Mouse (Mus musculus) CH12.LX (cell line): ENCODE data around the gene Ndufb10. TPM values are rescaled to one million over a fixed set of nuclear protein-coding genes. Genes with fewer than 3 reads are reported as not detected.

Experiments used
- DNase-seq: peaks from one replicate; pipeline ENCODE4 v3.0.0-alpha.2; 2013; ENCODE audit errors: extremely low read depth
- H3K27ac ChIP-seq: 2 replicates; pipeline ENCODE4 v1.5.1; 2012; ENCODE audit warnings: low read depth, mild to moderate bottlenecking, control low read depth, moderate library complexity; ENCODE audit not compliant: insufficient read depth
- H3K27me3 ChIP-seq: replicated peaks from 2 replicates; pipeline ENCODE3; 2012; ENCODE audit warnings: inconsistent platforms
- H3K36me3 ChIP-seq, 2 experiments: replicated peaks in 1 of 2; 2 replicates each; pipeline versions ENCODE3 to v1.6.1; 2012; ENCODE audit warnings: inconsistent platforms in 1 of 2, low read length in 1 of 2, mild to moderate bottlenecking in 1 of 2, mixed read lengths in 1 of 2, moderate library complexity in 1 of 2; ENCODE audit not compliant: control insufficient read depth in 1 of 2, insufficient read depth in 1 of 2
- H3K4me1 ChIP-seq, 2 experiments: 2 replicates each; pipeline ENCODE4 v1.6.1; 2012; ENCODE audit warnings: inconsistent platforms in 1 of 2, moderate library complexity in 1 of 2; ENCODE audit not compliant: insufficient read depth in 2 of 2, control insufficient read depth in 1 of 2
- H3K4me2 ChIP-seq: 2 replicates; pipeline ENCODE4 v1.6.1; 2012; ENCODE audit warnings: low read depth, mild to moderate bottlenecking, control low read depth; ENCODE audit not compliant: poor library complexity, insufficient read depth, severe bottlenecking
- H3K4me3 ChIP-seq, 3 experiments: fragments of 150-350 bp in 1 of 3; sonication (generic) in 1 of 3; replicated peaks in 1 of 3; 2 replicates each; pipeline versions ENCODE3 to v1.5.1; 2011 to 2012; ENCODE audit warnings: low read depth in 2 of 3, low read length in 2 of 3, mild to moderate bottlenecking in 2 of 3, moderate library complexity in 2 of 3, control low read depth in 1 of 3, improper control_type of control experiment in 1 of 3, inconsistent platforms in 1 of 3, mixed read lengths in 1 of 3; ENCODE audit not compliant: poor library complexity in 1 of 3
- H3K79me2 ChIP-seq: replicated peaks from 2 replicates; pipeline ENCODE4 v1.6.1; 2012; ENCODE audit warnings: mild to moderate bottlenecking, moderate library complexity; ENCODE audit not compliant: control insufficient read depth, poor library complexity, insufficient read depth, severe bottlenecking; ENCODE audit errors: extremely low read depth
- H3K9ac ChIP-seq: 2 replicates; pipeline ENCODE4 v1.6.1; 2012; ENCODE audit warnings: low read depth, mild to moderate bottlenecking, control low read depth, moderate library complexity; ENCODE audit not compliant: insufficient read depth
- H3K9me3 ChIP-seq: replicated peaks from 2 replicates; pipeline ENCODE3; 2012; ENCODE audit warnings: low read length, inconsistent platforms, mixed read lengths
- BHLHE40 ChIP-seq: IDR thresholded peaks from 2 replicates; pipeline ENCODE4 v1.6.1; 2011; ENCODE audit warnings: mild to moderate bottlenecking, low read depth, low read length, improper control_type of control experiment
- CHD1 ChIP-seq: IDR thresholded peaks from 2 replicates; pipeline ENCODE4 v1.6.1; 2012; ENCODE audit warnings: low read depth, low read length, improper control_type of control experiment, inconsistent platforms
- CHD2 ChIP-seq: IDR thresholded peaks from 2 replicates; pipeline ENCODE4 v1.6.1; 2011; ENCODE audit warnings: low read length, improper control_type of control experiment
- CTCF ChIP-seq, 2 experiments: IDR thresholded peaks in 1 of 2; conservative IDR thresholded peaks in 1 of 2; 2 replicates each; pipeline ENCODE4 v1.5.1; 2011 to 2012; ENCODE audit warnings: low read depth in 2 of 2, low read length in 2 of 2, improper control_type of control experiment in 1 of 2, inconsistent platforms in 1 of 2, mild to moderate bottlenecking in 1 of 2, moderate library complexity in 1 of 2
- E2F4 ChIP-seq: IDR thresholded peaks from 2 replicates; pipeline ENCODE4 v1.6.1; 2011; ENCODE audit warnings: low read depth, low read length, improper control_type of control experiment; ENCODE audit not compliant: insufficient replicate concordance
- ELF1 ChIP-seq: IDR thresholded peaks from 2 replicates; pipeline ENCODE4 v1.6.1; 2014; ENCODE audit warnings: low read depth, mild to moderate bottlenecking, inconsistent platforms, low read length, improper control_type of control experiment
- EP300 ChIP-seq: IDR thresholded peaks from 2 replicates; pipeline ENCODE4 v1.6.1; 2011; ENCODE audit warnings: low read length, improper control_type of control experiment
- ETS1 ChIP-seq: conservative IDR thresholded peaks from 2 replicates; pipeline ENCODE4 v1.6.1; 2012; ENCODE audit warnings: low read depth, mild to moderate bottlenecking, inconsistent platforms, low read length, improper control_type of control experiment, moderate library complexity
- GABPA ChIP-seq: IDR thresholded peaks from 2 replicates; pipeline ENCODE4 v1.6.1; 2012; ENCODE audit warnings: low read depth, low read length, improper control_type of control experiment, inconsistent platforms; ENCODE audit not compliant: insufficient replicate concordance
- HCFC1 ChIP-seq: IDR thresholded peaks from 2 replicates; pipeline ENCODE4 v1.6.1; 2012; ENCODE audit warnings: low read depth, mild to moderate bottlenecking, inconsistent platforms, low read length, improper control_type of control experiment
- IRF4 ChIP-seq: IDR thresholded peaks from 2 replicates; pipeline ENCODE4 v1.6.1; 2014; ENCODE audit warnings: low read depth, mild to moderate bottlenecking, inconsistent platforms, low read length, improper control_type of control experiment
- JUN ChIP-seq: IDR thresholded peaks from 2 replicates; pipeline ENCODE4 v1.6.1; 2011; ENCODE audit warnings: low read depth, mild to moderate bottlenecking, low read length, improper control_type of control experiment, moderate library complexity; ENCODE audit not compliant: insufficient read depth
- JUND ChIP-seq: conservative IDR thresholded peaks from 2 replicates; pipeline ENCODE4 v1.6.1; 2011; ENCODE audit warnings: low read depth, low read length, improper control_type of control experiment
- KAT2A ChIP-seq: IDR thresholded peaks from 2 replicates; pipeline ENCODE4 v1.6.1; 2012; ENCODE audit warnings: low read length, improper control_type of control experiment, inconsistent platforms; ENCODE audit not compliant: insufficient replicate concordance
- MAFK ChIP-seq: IDR thresholded peaks from 2 replicates; pipeline ENCODE4 v1.6.1; 2011; ENCODE audit warnings: low read length, improper control_type of control experiment; ENCODE audit not compliant: insufficient replicate concordance
- MAX ChIP-seq: IDR thresholded peaks from 2 replicates; pipeline ENCODE4 v1.6.1; 2011; ENCODE audit warnings: low read length, improper control_type of control experiment
- MAZ ChIP-seq: IDR thresholded peaks from 2 replicates; pipeline ENCODE4 v1.6.1; 2012; ENCODE audit warnings: low read depth, mild to moderate bottlenecking, inconsistent platforms, low read length, improper control_type of control experiment, moderate library complexity
- MEF2A ChIP-seq: IDR thresholded peaks from 2 replicates; pipeline ENCODE4 v1.6.1; 2014; ENCODE audit warnings: low read depth, mild to moderate bottlenecking, inconsistent platforms, low read length, improper control_type of control experiment, borderline replicate concordance
- MXI1 ChIP-seq: IDR thresholded peaks from 2 replicates; pipeline ENCODE4 v1.6.1; 2011; ENCODE audit warnings: mild to moderate bottlenecking, low read depth, low read length, improper control_type of control experiment
- MYC ChIP-seq: IDR thresholded peaks from 2 replicates; pipeline ENCODE4 v1.6.1; 2011; ENCODE audit warnings: low read depth, mild to moderate bottlenecking, improper control_type of control experiment, low read length
- NELFE ChIP-seq: IDR thresholded peaks from 2 replicates; pipeline ENCODE4 v1.6.1; 2011; ENCODE audit warnings: low read depth, low read length, improper control_type of control experiment
- NRF1 ChIP-seq: IDR thresholded peaks from 2 replicates; pipeline ENCODE4 v1.6.1; 2014; ENCODE audit warnings: low read depth, mild to moderate bottlenecking, inconsistent platforms, low read length, improper control_type of control experiment, moderate library complexity
- PAX5 ChIP-seq: IDR thresholded peaks from 2 replicates; pipeline ENCODE4 v1.6.1; 2012; ENCODE audit warnings: low read length, inconsistent platforms, mixed read lengths
- POLR2A ChIP-seq: IDR thresholded peaks from 2 replicates; pipeline ENCODE4 v1.6.1; 2011; ENCODE audit warnings: low read depth, mild to moderate bottlenecking, improper control_type of control experiment, low read length
- POLR2AphosphoS2 ChIP-seq: IDR thresholded peaks from 2 replicates; pipeline ENCODE4 v1.6.1; 2011; ENCODE audit warnings: low read depth, low read length, improper control_type of control experiment
- RAD21 ChIP-seq: IDR thresholded peaks from 2 replicates; pipeline ENCODE4 v1.6.1; 2011; ENCODE audit warnings: low read depth, mild to moderate bottlenecking, low read length, improper control_type of control experiment, moderate library complexity
- RCOR1 ChIP-seq: conservative IDR thresholded peaks from 2 replicates; pipeline ENCODE4 v1.6.1; 2012; ENCODE audit warnings: low read depth, mild to moderate bottlenecking, inconsistent platforms, low read length, improper control_type of control experiment
- SIN3A ChIP-seq: IDR thresholded peaks from 2 replicates; pipeline ENCODE4 v1.6.1; 2012; ENCODE audit warnings: low read length, improper control_type of control experiment, inconsistent platforms
- SMC3 ChIP-seq: IDR thresholded peaks from 2 replicates; pipeline ENCODE4 v1.6.1; 2011; ENCODE audit warnings: low read depth, low read length, improper control_type of control experiment
- TBP ChIP-seq: conservative IDR thresholded peaks from 2 replicates; pipeline ENCODE4 v1.6.1; 2011; ENCODE audit warnings: low read depth, low read length, improper control_type of control experiment
- TCF12 ChIP-seq: IDR thresholded peaks from 2 replicates; pipeline ENCODE4 v1.6.1; 2014; ENCODE audit warnings: low read depth, mild to moderate bottlenecking, inconsistent platforms, low read length, improper control_type of control experiment
- UBTF ChIP-seq: IDR thresholded peaks from 2 replicates; pipeline ENCODE4 v1.6.1; 2012; ENCODE audit warnings: low read depth, mild to moderate bottlenecking, inconsistent platforms, low read length, improper control_type of control experiment, moderate library complexity
- USF1 ChIP-seq: IDR thresholded peaks from 2 replicates; pipeline ENCODE4 v1.6.1; 2014; ENCODE audit warnings: low read depth, mild to moderate bottlenecking, inconsistent platforms, low read length, improper control_type of control experiment
- USF2 ChIP-seq: conservative IDR thresholded peaks from 2 replicates; pipeline ENCODE4 v1.6.1; 2011; ENCODE audit warnings: low read depth, low read length, improper control_type of control experiment
- ZC3H11A ChIP-seq: IDR thresholded peaks from 2 replicates; pipeline ENCODE4 v1.6.1; 2012; ENCODE audit warnings: low read depth, mild to moderate bottlenecking, inconsistent platforms, low read length, improper control_type of control experiment
- ZKSCAN1 ChIP-seq: IDR thresholded peaks from 2 replicates; pipeline ENCODE4 v1.6.1; 2012; ENCODE audit warnings: low read depth, inconsistent platforms, low read length, improper control_type of control experiment, borderline replicate concordance
- ZMIZ1 ChIP-seq: IDR thresholded peaks from 2 replicates; pipeline ENCODE4 v1.6.1; 2012; ENCODE audit warnings: low read depth, mild to moderate bottlenecking, inconsistent platforms, low read length, improper control_type of control experiment
- ZNF384 ChIP-seq: IDR thresholded peaks from 2 replicates; pipeline ENCODE4 v1.6.1; 2012; ENCODE audit warnings: low read depth, low read length, improper control_type of control experiment, inconsistent platforms
- dilution Hi-C: fragments of 300-500 bp; cut with MboI; formaldehyde crosslinking; loops from 2 replicates; pipeline ENCODE4 v1.14.3; 2020; ENCODE audit warnings: low sequenced_read_pairs; ENCODE audit not compliant: extremely low pct_unique_long_range_greater_than_20kb, extremely low pct_ligation_motif_present
- in situ Hi-C: fragments of 300-500 bp; cut with MboI; formaldehyde crosslinking; loops from 3 replicates; pipeline ENCODE4 v1.14.3; 2019; ENCODE audit warnings: low sequenced_read_pairs, low pct_ligation_motif_present, low pct_unique_long_range_greater_than_20kb, mixed read lengths
- polyA plus RNA-seq: library from polyadenylated mRNA; unstranded; fragments of >175 nt; gene quantifications from 2 replicates; pipeline ENCODE4 v1.2.1, GENCODE M21; 2012; ENCODE audit warnings: low read depth; ENCODE audit not compliant: insufficient read length
- total RNA-seq, 2 experiments: library from RNA; depleted of rRNA; stranded (reverse); fragments of 300-350 nt in 1 of 2; fragments of >200 nt in 1 of 2; gene quantifications; 2 replicates each; pipeline ENCODE4 v1.2.3; 2012 to 2014

Ndufb10 gene
- 188 and 207 TPM in 2 replicates for total RNA-seq (2012; rRNA removed)
- 207 and 208 TPM in 2 replicates for total RNA-seq (2014; rRNA removed)
- 136 and 155 TPM in 2 replicates for polyA plus RNA-seq

DNA sequence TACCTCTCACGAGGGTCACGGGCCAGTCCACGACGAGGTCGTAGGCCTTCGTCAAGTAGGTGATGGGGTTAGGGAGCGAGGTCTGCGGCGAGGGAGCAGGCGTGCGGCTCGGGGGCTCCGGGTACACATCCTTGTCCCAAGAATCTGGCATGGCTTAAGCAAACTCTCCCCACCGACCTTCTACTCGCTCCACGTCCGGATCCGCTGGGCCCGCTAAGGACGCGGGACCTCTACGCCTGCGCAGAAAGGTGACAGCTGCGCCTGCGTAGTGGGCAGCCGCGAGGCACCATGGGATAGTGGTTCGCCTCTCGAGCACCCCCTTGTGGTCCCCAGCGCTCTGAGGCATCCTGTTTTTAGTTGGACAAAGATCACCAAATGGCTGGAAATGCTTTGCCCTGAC lies at the start of gene Ndufb10:
Gene Ndufb10, minus strand, starts transcription at position 295 of the 400 bp plus-strand sequence.
- dilution Hi-C loops: no loop called here
- H3K9me3 ChIP-seq: no peaks in the 10 kb centered on the region
- H3K4me2 ChIP-seq: peak within 1 kb of the TSS; percentile 98
- peak within 1 kb of the TSS; percentile 56 for H3K27ac ChIP-seq
- H3K79me2 ChIP-seq: peaks cover 39% of the 10 kb centered on the region
- no peaks in the 10 kb centered on the region for H3K27me3 ChIP-seq
- in situ Hi-C loops: no loop called here
- H3K36me3 ChIP-seq: peaks cover 20 to 21% of the 10 kb centered on the region in 2 experiments
- TF ChIP-seq NRF1 (peak; percentile 99), ELF1 (peak; percentile 76), JUN (no peak), RAD21 (no peak), MAX (peak; percentile 35; the same call in 1 of the 2 replicates), TCF12 (peak; percentile 85), UBTF (no peak; the same call in 1 of the 2 replicates), ZMIZ1 (peak; percentile 73; the same call in 1 of the 2 replicates), MAZ (no peak), IRF4 (peak; percentile 41), POLR2AphosphoS2 (no peak; the same call in 1 of the 2 replicates), POLR2A (peak; percentile 90), PAX5 (no peak), SIN3A (peak; percentile 71), TBP (peak; percentile 73), HCFC1 (peak; percentile 85), MYC (peak; percentile 64; the same call in 1 of the 2 replicates), EP300 (no peak), ZNF384 (no peak), MAFK (no peak), ETS1 (no peak), USF2 (no peak), ZC3H11A (no peak), KAT2A (peak; percentile 79; the same call in 1 of the 2 replicates), GABPA (no peak), MEF2A (peak; percentile 67), SMC3 (peak; percentile 40), ZKSCAN1 (no peak), USF1 (no peak), CHD2 (no peak), MXI1 (peak; percentile 62), CHD1 (no peak), E2F4 (no peak), JUND (no peak), BHLHE40 (0 out of 2 replicates have a peak, but pooled peaks have one; percentile 27), RCOR1 (no peak), NELFE (peak; percentile 91), CTCF (conservative IDR thresholded peaks at IDR 0.05 in 1 of 2, IDR thresholded peaks at IDR 0.05 in 1 of 2; ENCODE audit: low read depth in 2 of 2, low read length in 2 of 2) (peak; percentile 90 to 92)
- H3K4me3 ChIP-seq: peak within 1 kb of the TSS; percentile 66 to 89 (median 89)
- peaks cover 5 to 15% of the 10 kb centered on the region in 2 experiments; a peak in 3 of 4 replicates for H3K4me1 ChIP-seq
- peak; percentile 95 for DNase-seq
- H3K9ac ChIP-seq: peak within 1 kb of the TSS; percentile 90
